Mouse (Mus musculus) heart, embryonic 14.5 days (tissue): ENCODE measurements around the gene Sh3pxd2a. TPM values are rescaled to one million over a fixed set of nuclear protein-coding genes. Genes with fewer than 3 reads are reported as not detected.

Experiments used
- ATAC-seq: fragments of 200-750 bp; cut with Nextera tagmentation; 2 replicates; pipeline ENCODE4 v1.8.0; 2017; ENCODE audit warnings: low read depth, moderate TSS enrichment; ENCODE audit not compliant: insufficient number of reproducible peaks, insufficient read depth, low FRiP score
- H3K27ac ChIP-seq, 2 experiments: fragments of 200-500 bp in 1 of 2; fragments of 300-500 bp in 1 of 2; sonication (generic) in 1 of 2; replicated peaks in 1 of 2; 2 replicates each; pipeline ENCODE4 v1.5.1; 2012 to 2014; ENCODE audit warnings: low read depth in 2 of 2, low read length in 2 of 2, control low read depth in 1 of 2, mild to moderate bottlenecking in 1 of 2, mixed read lengths in 1 of 2; ENCODE audit not compliant: control insufficient read depth in 1 of 2, insufficient read depth in 1 of 2
- H3K27me3 ChIP-seq: fragments of 300-500 bp; sonication (generic); 2 replicates; pipeline ENCODE4 v1.6.1; 2014; ENCODE audit warnings: mild to moderate bottlenecking, low read length, control low read depth; ENCODE audit not compliant: control insufficient read depth, insufficient read depth
- H3K36me3 ChIP-seq: fragments of 300-500 bp; sonication (generic); 2 replicates; pipeline ENCODE4 v1.6.1; 2014; ENCODE audit warnings: mild to moderate bottlenecking, control low read depth, low read length, mixed read lengths; ENCODE audit not compliant: control insufficient read depth, insufficient read depth
- H3K4me1 ChIP-seq, 2 experiments: fragments of 200-500 bp in 1 of 2; fragments of 300-500 bp in 1 of 2; sonication (generic) in 1 of 2; 2 replicates each; pipeline ENCODE4 v1.6.1; 2012 to 2014; ENCODE audit warnings: low read length in 2 of 2, control low read depth in 1 of 2, mixed read lengths in 1 of 2; ENCODE audit not compliant: control insufficient read depth in 2 of 2, insufficient read depth in 2 of 2
- H3K4me2 ChIP-seq: fragments of 300-500 bp; sonication (generic); 2 replicates; pipeline ENCODE4 v1.6.1; 2014; ENCODE audit warnings: mild to moderate bottlenecking, low read length
- H3K4me3 ChIP-seq, 2 experiments: fragments of 200-500 bp in 1 of 2; fragments of 300-500 bp in 1 of 2; sonication (generic) in 1 of 2; 2 replicates each; pipeline ENCODE4 v1.5.1; 2012 to 2014; ENCODE audit warnings: low read length in 2 of 2, mild to moderate bottlenecking in 2 of 2, control low read depth in 1 of 2, low read depth in 1 of 2, moderate library complexity in 1 of 2; ENCODE audit not compliant: control insufficient read depth in 1 of 2, insufficient read depth in 1 of 2
- H3K9ac ChIP-seq: fragments of 300-500 bp; sonication (generic); 2 replicates; pipeline ENCODE4 v1.6.1; 2014; ENCODE audit warnings: mild to moderate bottlenecking, low read length
- H3K9me3 ChIP-seq: fragments of 300-500 bp; sonication (generic); 2 replicates; pipeline ENCODE4 v1.6.1; 2016; ENCODE audit warnings: low read length, control low read depth; ENCODE audit not compliant: control insufficient read depth
- WGBS: fragments of 180-500 bp; shearing (Covaris S2); extraction: QIAGEN DNeasy Blood & Tissue Kit; methylation state at CpG from one replicate; pipeline ENCODE4 v1.1.7; 2014; 5-methylcytosine and 5-hydroxymethylcytosine counted together
- polyA plus RNA-seq: library from polyadenylated mRNA; unstranded; fragments of >200 nt; fragmentation: Nextera tagmentation; extraction: Ambion mirVana; gene quantifications from 2 replicates; pipeline ENCODE4 v1.2.1, GENCODE M21; 2014

The Sh3pxd2a gene
- polyA plus RNA-seq, 1 experiment from 2014 or later: 9.7 TPM

- ATAC-seq: no peak
- Histone ChIP-seq H3K9ac (no peak overlapping the region), H3K9me3 (no peaks in the 10 kb centered on the region), H3K36me3 (no peaks in the 10 kb centered on the region), H3K27me3 (no peaks in the 10 kb centered on the region), H3K4me1 (peaks cover 4 to 20% of the 10 kb centered on the region in 2 experiments), H3K27ac (no peak overlapping the region), H3K4me3 (no peak overlapping the region), H3K4me2 (no peak overlapping the region)
- WGBS: 67% methylated on average over 4 of the region's 4 CpGs
Observed at GRCm38 (mm10) chr19:47471808-47472207, 7.6 kb upstream of the Sh3pxd2a start.

- peak overlapping the region; percentile 23; the same call in 1 of the 2 replicates for H3K4me2 ChIP-seq
- no peak overlapping the region for H3K4me3 ChIP-seq
- H3K27ac ChIP-seq: peak overlapping the region in 1 of 2 experiments; percentile 64; a peak in 3 of 4 replicates
- peaks cover 6 to 25% of the 10 kb centered on the region in 2 experiments for H3K4me1 ChIP-seq
- no peaks in the 10 kb centered on the region for H3K27me3 ChIP-seq
- no peaks in the 10 kb centered on the region for H3K9me3 ChIP-seq
- H3K9ac ChIP-seq: no peak overlapping the region
- 0 out of 2 replicates have a peak, but pooled peaks have one; percentile 33 for ATAC-seq
- 7% methylated on average over 3 of the region's 3 CpGs for WGBS
- no peaks in the 10 kb centered on the region for H3K36me3 ChIP-seq
Observed at GRCm38 (mm10) chr19:47468750-47469149, 4.5 kb upstream of the Sh3pxd2a start.

- no peak overlapping the region for H3K4me3 ChIP-seq
- ATAC-seq: no peak
- WGBS: 73% methylated on average over 8 of the region's 8 CpGs
- no peaks in the 10 kb centered on the region for H3K27me3 ChIP-seq
- H3K4me1 ChIP-seq: peaks cover 4 to 31% of the 10 kb centered on the region in 2 experiments
- no peak overlapping the region for H3K27ac ChIP-seq
- no peaks in the 10 kb centered on the region; the same call in 1 of the 2 replicates for H3K9me3 ChIP-seq
- no peak overlapping the region for H3K9ac ChIP-seq
- H3K4me2 ChIP-seq: no peak overlapping the region
- H3K36me3 ChIP-seq: peaks cover 6% of the 10 kb centered on the region; the same call in 1 of the 2 replicates
Observed at GRCm38 (mm10) chr19:47466775-47467174, 2.6 kb upstream of the Sh3pxd2a start.

- Histone ChIP-seq H3K4me2 (no peak overlapping the region), H3K9me3 (no peaks in the 10 kb centered on the region; the same call in 1 of the 2 replicates), H3K36me3 (peaks cover 13% of the 10 kb centered on the region), H3K9ac (no peak overlapping the region), H3K4me1 (peaks cover 7 to 42% of the 10 kb centered on the region in 2 experiments), H3K27ac (no peak overlapping the region), H3K27me3 (no peaks in the 10 kb centered on the region), H3K4me3 (no peak overlapping the region)
- ATAC-seq: no peak
- WGBS: 75% methylated on average over 9 of the region's 9 CpGs
Observed at GRCm38 (mm10) chr19:47465467-47465866, 1.3 kb upstream of the Sh3pxd2a start.

- H3K36me3 ChIP-seq: peaks cover 15% of the 10 kb centered on the region
- peak; percentile 62 for ATAC-seq
- peak overlapping the region; percentile 95 for H3K9ac ChIP-seq
- H3K9me3 ChIP-seq: no peaks in the 10 kb centered on the region; the same call in 1 of the 2 replicates
- peak overlapping the region; percentile 83 to 96 for H3K27ac ChIP-seq
- WGBS: under 1% methylated on average over 46 of the region's 46 CpGs
- peaks cover 21 to 49% of the 10 kb centered on the region in 2 experiments for H3K4me1 ChIP-seq
- H3K27me3 ChIP-seq: no peaks in the 10 kb centered on the region
- peak overlapping the region; percentile 84 to 89 for H3K4me3 ChIP-seq
- H3K4me2 ChIP-seq: peak overlapping the region; percentile 79
Observed at GRCm38 (mm10) chr19:47463636-47464303, 431 bp downstream of the Sh3pxd2a start.

GRCm38 (mm10) chr19:47463206-47463605 is 995 bp downstream of the Sh3pxd2a start:
- WGBS: under 1% methylated on average over 13 of the region's 13 CpGs
- peak overlapping the region; percentile 79 for H3K4me2 ChIP-seq
- H3K4me3 ChIP-seq: peak overlapping the region; percentile 84 to 89
- peak overlapping the region; percentile 83 to 96 for H3K27ac ChIP-seq
- peaks cover 15% of the 10 kb centered on the region for H3K36me3 ChIP-seq
- H3K27me3 ChIP-seq: no peaks in the 10 kb centered on the region
- H3K9ac ChIP-seq: peak overlapping the region; percentile 95
- H3K9me3 ChIP-seq: no peaks in the 10 kb centered on the region; the same call in 1 of the 2 replicates
- no peak for ATAC-seq
- peaks cover 25 to 49% of the 10 kb centered on the region in 2 experiments for H3K4me1 ChIP-seq

GRCm38 (mm10) chr19:47462725-47463124 is 1.5 kb downstream of the Sh3pxd2a start:
- peak overlapping the region in 1 of 2 experiments; percentile 96; a peak in 3 of 4 replicates for H3K27ac ChIP-seq
- H3K4me2 ChIP-seq: peak overlapping the region; percentile 79
- H3K27me3 ChIP-seq: no peaks in the 10 kb centered on the region
- peaks cover 15% of the 10 kb centered on the region for H3K36me3 ChIP-seq
- peak overlapping the region; percentile 84 to 89 for H3K4me3 ChIP-seq
- H3K9me3 ChIP-seq: no peaks in the 10 kb centered on the region; the same call in 1 of the 2 replicates
- peaks cover 30 to 53% of the 10 kb centered on the region in 2 experiments for H3K4me1 ChIP-seq
- 22% methylated on average over 6 of the region's 6 CpGs for WGBS
- peak overlapping the region; percentile 95 for H3K9ac ChIP-seq
- no peak for ATAC-seq
